Mouse (Mus musculus) limb, embryonic 10.5 days (tissue): ENCODE data around the gene Rnf150. TPM values are rescaled to one million over a fixed set of nuclear protein-coding genes. Genes with fewer than 3 reads are reported as not detected.

Experiments used
- DNase-seq: peaks from one replicate; pipeline ENCODE4 v3.0.0-alpha.2; 2017; ENCODE audit warnings: low spot score
- H3K27ac ChIP-seq: fragments of 300-500 bp; sonication (generic); 2 replicates; pipeline ENCODE4 v1.5.1; 2016; ENCODE audit warnings: mild to moderate bottlenecking
- H3K27me3 ChIP-seq: fragments of 300-500 bp; sonication (generic); 2 replicates; pipeline ENCODE4 v1.6.1; 2016; ENCODE audit warnings: low read depth, mild to moderate bottlenecking; ENCODE audit not compliant: poor library complexity, severe bottlenecking
- H3K36me3 ChIP-seq: fragments of 300-500 bp; sonication (generic); 2 replicates; pipeline ENCODE4 v1.6.1; 2016; ENCODE audit warnings: mild to moderate bottlenecking, moderate library complexity
- H3K4me1 ChIP-seq: fragments of 300-500 bp; sonication (generic); 2 replicates; pipeline ENCODE4 v1.6.1; 2016
- H3K4me3 ChIP-seq: fragments of 300-500 bp; sonication (generic); 2 replicates; pipeline ENCODE4 v1.5.1; 2016; ENCODE audit warnings: mild to moderate bottlenecking, moderate library complexity
- H3K9me3 ChIP-seq: fragments of 300-500 bp; sonication (generic); replicated peaks from 2 replicates; pipeline ENCODE4 v1.6.1; 2016; ENCODE audit warnings: mild to moderate bottlenecking
- WGBS: fragments of 180-500 bp; shearing (Covaris S2); methylation state at CpG from one replicate; pipeline ENCODE4 v1.1.7; 2016; 5-methylcytosine and 5-hydroxymethylcytosine counted together
- polyA plus RNA-seq: library from polyadenylated mRNA; unstranded; fragments of >200 nt; fragmentation: Nextera tagmentation; extraction: Ambion mirVana; gene quantifications from 2 replicates; pipeline ENCODE4 v1.2.1, GENCODE M21; 2016

The Rnf150 gene
- polyA plus RNA-seq, 1 experiment from 2014 or later, result 2.1 TPM

DNA sequence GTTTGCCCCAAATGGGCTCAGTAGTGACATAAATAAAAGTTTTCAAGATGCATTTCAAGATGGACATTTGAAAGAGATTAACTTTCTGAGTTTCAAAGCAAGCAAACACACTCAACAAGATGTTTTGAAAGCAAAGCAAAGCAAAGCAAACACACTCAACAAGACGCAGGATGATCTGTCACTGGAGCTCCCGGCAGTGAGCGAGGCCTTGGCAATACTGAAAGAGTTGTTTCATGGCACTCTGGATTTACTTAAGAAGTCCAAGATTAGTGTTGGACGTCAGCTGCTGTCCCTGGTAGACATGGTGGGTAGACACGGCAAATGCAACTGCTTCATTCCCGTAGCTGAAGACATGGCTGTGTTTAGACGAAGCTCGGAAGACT lies 35.3 kb downstream of the Rnf150 start:
- WGBS, result 90% methylated on average over 8 of the region's 8 CpGs
- H3K36me3 ChIP-seq, result no peaks in the 10 kb centered on the region
- H3K27me3 ChIP-seq, result no peaks in the 10 kb centered on the region
- no peak for DNase-seq
- no peaks in the 10 kb centered on the region for H3K9me3 ChIP-seq
- H3K4me1 ChIP-seq, result peaks cover 10% of the 10 kb centered on the region
- no peak overlapping the region for H3K4me3 ChIP-seq
- no peak overlapping the region for H3K27ac ChIP-seq

DNA sequence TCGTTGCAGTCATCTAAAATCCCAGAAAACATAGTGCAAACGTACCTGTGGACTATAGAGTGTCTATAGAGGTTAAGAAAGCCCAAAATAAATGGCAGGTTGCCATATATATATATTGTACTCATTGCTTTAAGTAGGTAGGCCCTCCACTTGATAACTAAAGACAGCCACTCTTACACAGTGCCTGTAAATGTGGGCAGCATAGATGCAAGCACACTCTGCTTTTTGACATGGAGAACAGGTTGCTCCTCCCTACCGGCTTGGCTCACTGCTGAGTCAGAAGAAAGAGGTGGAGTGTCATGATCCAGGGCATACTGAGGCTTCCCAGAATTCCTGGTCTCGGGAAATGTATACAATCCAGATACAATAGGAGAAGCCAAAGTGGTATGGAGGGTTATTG lies 37.8 kb downstream of the Rnf150 start:
- no peaks in the 10 kb centered on the region for H3K9me3 ChIP-seq
- no peak for DNase-seq
- H3K27me3 ChIP-seq, result no peaks in the 10 kb centered on the region
- H3K36me3 ChIP-seq, result no peaks in the 10 kb centered on the region
- H3K27ac ChIP-seq, result no peak overlapping the region
- WGBS, result 87% methylated on average over 4 of the region's 4 CpGs
- H3K4me1 ChIP-seq, result peaks cover 6% of the 10 kb centered on the region; the same call in 1 of the 2 replicates
- no peak overlapping the region for H3K4me3 ChIP-seq

DNA sequence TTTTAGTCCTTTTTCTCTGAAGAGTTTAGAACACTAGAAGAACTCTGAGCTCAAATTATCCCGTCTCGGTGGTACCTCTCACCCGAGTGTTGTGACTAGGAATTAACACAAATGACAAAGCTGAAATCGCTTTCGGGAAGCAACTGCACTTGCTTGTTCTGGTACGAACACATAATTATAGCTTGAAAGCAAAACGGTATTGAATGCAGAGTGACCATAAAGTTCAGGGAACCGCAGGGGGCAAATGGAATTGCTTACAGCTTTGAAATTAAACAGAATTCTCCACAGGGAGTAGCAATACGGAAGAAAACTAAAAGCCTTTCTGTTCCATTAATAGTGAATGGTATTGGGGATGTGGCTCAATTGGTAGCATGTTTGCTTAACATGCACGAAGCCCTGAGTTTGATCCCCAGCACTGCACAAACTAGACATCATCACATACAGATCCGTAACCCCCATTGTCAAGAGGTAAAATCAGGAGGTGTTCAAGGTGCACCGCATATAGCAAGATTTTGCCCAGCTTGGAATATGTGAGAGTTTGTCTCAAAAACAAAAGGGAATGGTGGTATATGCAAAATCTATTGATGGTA lies 38.5 kb downstream of the Rnf150 start:
- no peaks in the 10 kb centered on the region for H3K9me3 ChIP-seq
- 79% methylated on average over 12 of the region's 12 CpGs for whole genome bisulfite sequencing
- DNase-seq, result no peak

DNA sequence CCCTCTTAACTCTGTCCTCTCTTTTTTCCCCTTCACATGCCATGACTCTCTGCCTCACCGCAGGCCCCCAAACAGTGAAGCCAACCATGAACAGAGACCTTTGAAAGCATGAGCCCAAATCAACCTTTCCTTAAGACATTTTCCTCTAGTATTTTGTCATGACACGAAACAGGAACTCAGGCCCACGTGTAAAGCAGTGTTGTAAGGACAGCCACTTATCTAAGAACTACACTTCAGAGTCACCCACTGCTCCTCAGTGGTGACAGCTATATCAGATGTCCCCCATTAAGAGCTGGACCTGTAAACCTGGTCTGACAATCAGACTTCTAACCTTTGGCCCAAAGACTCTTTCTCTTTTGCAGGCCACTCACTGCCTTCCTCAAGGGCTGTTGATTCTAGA lies 40.3 kb downstream of the Rnf150 start:
- H3K36me3 ChIP-seq, result no peaks in the 10 kb centered on the region
- H3K9me3 ChIP-seq, result no peaks in the 10 kb centered on the region
- H3K27ac ChIP-seq, result no peak overlapping the region
- H3K27me3 ChIP-seq, result no peaks in the 10 kb centered on the region
- no peak for DNase-seq
- H3K4me3 ChIP-seq, result no peak overlapping the region
- peaks cover 6% of the 10 kb centered on the region; the same call in 1 of the 2 replicates for H3K4me1 ChIP-seq
- WGBS, result 72% methylated on average over 3 of the region's 3 CpGs

More for the DNA sequence above, 38.5 kb downstream of the Rnf150 start:
- no peaks in the 10 kb centered on the region for H3K27me3 ChIP-seq
- H3K27ac ChIP-seq, result no peak overlapping the region
- H3K36me3 ChIP-seq, result no peaks in the 10 kb centered on the region
- H3K4me1 ChIP-seq, result peaks cover 6% of the 10 kb centered on the region; the same call in 1 of the 2 replicates
- H3K4me3 ChIP-seq, result no peak overlapping the region

DNA sequence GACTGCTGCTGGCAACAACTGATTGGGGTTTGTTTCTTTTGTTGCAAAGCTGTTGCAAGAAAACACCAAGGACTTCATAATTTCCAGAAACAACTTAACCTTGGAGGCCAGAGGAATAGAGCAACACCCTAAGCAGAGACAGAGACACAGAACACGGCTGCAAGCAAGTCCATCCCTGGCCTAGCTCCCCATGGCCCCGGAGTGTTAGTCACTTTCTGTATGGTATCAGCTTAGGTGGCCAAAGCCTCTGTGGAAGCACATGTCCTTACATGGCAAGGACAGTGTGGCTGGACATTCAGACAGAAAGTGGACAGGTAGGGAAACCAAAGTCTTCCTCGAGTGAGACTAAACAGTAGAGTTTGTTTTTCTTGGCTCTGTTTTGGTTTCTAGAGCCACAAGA lies 44.1 kb downstream of the Rnf150 start:
- H3K9me3 ChIP-seq, result no peaks in the 10 kb centered on the region
- H3K27me3 ChIP-seq, result no peaks in the 10 kb centered on the region
- H3K4me3 ChIP-seq, result no peak overlapping the region
- peaks cover 6% of the 10 kb centered on the region; the same call in 1 of the 2 replicates for H3K4me1 ChIP-seq
- WGBS, result 88% methylated on average over 3 of the region's 3 CpGs
- no peak for DNase-seq
- H3K27ac ChIP-seq, result no peak overlapping the region
- no peaks in the 10 kb centered on the region for H3K36me3 ChIP-seq

DNA sequence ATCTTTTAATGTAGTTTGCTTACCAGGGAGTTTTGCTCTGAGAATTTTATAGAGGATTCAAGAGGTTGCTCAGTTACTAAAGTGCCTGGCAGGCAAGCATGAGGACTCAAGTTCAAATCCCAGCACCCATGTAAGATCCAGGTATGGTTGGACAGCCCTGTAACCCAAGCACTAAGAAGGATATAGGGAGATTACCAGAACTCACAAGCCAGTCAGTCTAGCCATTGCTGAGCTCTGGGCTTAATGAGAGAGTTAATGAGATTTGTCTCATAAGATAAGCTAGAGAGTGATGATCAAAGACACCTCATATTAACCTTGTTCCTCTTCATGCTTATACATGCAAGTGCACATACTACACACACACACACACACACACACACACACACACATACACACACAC lies 48.3 kb downstream of the Rnf150 start:
- Histone ChIP-seq H3K27ac (no peak overlapping the region), H3K27me3 (no peaks in the 10 kb centered on the region), H3K36me3 (no peaks in the 10 kb centered on the region), H3K4me3 (no peak overlapping the region), H3K4me1 (0 out of 2 replicates have a peak, but pooled peaks cover 4% of the 10 kb centered on the region), H3K9me3 (no peaks in the 10 kb centered on the region)
- no peak for DNase-seq

DNA sequence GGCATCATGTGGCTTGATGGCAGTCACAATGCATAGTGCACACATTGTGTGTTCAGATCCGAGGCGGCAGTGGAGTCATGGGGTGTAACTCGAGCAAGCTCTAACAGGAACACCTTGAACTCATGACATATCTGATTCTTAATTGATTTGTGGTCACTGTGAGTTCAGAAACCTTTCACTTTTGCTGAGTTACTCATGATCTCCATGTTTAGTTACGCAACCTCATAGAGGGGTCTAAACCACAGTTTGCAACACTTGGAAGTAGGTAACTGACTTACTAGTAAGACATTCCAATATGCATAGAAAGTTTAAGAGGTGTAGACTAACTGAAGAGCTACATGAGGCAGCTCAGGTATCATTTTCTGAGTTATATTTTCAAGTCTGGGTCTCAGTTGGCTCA lies 49.1 kb downstream of the Rnf150 start:
- DNase-seq, result no peak
- no peaks in the 10 kb centered on the region for H3K9me3 ChIP-seq
- no peaks in the 10 kb centered on the region for H3K27me3 ChIP-seq
- H3K4me3 ChIP-seq, result no peak overlapping the region
- H3K36me3 ChIP-seq, result no peaks in the 10 kb centered on the region
- no peak overlapping the region for H3K27ac ChIP-seq
- 0 out of 2 replicates have a peak, but pooled peaks cover 4% of the 10 kb centered on the region for H3K4me1 ChIP-seq
- WGBS, result 86% methylated on average over 4 of the region's 4 CpGs

DNA sequence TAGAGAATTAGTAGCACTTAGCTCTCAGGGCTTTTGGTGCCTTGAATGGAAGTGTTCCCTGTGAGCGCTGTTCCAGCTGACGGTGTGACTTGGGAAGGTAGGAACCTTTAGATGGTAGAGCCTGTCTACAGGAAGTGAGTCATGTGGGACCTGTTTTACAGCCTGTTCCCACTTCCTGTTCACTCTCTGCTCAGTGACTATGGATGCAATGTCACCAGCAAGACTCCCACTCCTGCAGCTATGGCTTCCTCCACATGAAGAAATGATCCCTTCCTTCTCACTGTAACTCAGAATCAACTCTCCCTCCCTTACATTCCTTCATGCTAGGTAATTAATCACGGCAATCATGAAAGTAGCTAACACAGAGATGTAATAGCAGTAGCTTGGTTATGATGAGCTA lies 51.4 kb downstream of the Rnf150 start:
- 94% methylated on average over 3 of the region's 3 CpGs for WGBS
- H3K27ac ChIP-seq, result no peak overlapping the region

DNA sequence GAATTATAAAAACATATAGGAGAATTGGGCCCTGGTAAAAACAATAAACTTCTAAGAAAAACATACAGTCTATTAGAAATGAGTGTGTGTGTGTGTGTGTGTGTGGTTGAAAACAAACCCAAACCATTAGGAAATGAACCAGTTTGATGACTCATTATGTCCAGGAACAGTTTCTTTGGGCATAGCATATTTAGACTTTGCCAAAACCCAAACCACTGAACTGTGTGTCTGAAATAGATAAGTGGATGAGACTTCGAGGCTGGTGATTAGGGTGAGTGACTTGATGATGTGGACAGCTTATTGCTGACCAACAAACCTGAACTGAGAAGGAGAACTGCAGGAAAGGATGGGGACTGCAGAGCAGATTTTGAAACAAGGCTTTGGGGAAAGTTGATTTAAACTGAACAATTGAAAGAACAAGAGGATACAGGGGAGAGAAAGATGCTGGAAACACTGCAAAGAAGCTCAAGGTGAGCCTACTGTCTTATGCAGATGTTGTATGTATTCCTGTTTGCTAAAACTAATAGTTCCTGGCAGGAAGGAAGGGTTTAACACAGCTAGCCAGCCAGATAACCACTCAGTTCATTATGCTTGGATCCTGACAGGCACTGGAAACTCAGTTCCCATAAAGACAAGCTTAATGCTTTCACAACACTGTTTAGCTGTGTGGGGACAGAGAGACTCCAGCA lies 53.8 kb downstream of the Rnf150 start:
- peaks cover 16% of the 10 kb centered on the region for H3K4me1 ChIP-seq
- no peaks in the 10 kb centered on the region for H3K9me3 ChIP-seq
- H3K27ac ChIP-seq, result no peak overlapping the region
- no peaks in the 10 kb centered on the region for H3K36me3 ChIP-seq
- H3K4me3 ChIP-seq, result no peak overlapping the region
- H3K27me3 ChIP-seq, result no peaks in the 10 kb centered on the region
- no peak for DNase-seq
- WGBS, result 85% methylated on average over 1 of the region's 1 CpGs

More for the DNA sequence above, 51.4 kb downstream of the Rnf150 start:
- Histone ChIP-seq H3K36me3 (no peaks in the 10 kb centered on the region), H3K27me3 (no peaks in the 10 kb centered on the region), H3K4me1 (peaks cover 12% of the 10 kb centered on the region), H3K4me3 (no peak overlapping the region), H3K9me3 (no peaks in the 10 kb centered on the region)
- DNase-seq, result no peak

DNA sequence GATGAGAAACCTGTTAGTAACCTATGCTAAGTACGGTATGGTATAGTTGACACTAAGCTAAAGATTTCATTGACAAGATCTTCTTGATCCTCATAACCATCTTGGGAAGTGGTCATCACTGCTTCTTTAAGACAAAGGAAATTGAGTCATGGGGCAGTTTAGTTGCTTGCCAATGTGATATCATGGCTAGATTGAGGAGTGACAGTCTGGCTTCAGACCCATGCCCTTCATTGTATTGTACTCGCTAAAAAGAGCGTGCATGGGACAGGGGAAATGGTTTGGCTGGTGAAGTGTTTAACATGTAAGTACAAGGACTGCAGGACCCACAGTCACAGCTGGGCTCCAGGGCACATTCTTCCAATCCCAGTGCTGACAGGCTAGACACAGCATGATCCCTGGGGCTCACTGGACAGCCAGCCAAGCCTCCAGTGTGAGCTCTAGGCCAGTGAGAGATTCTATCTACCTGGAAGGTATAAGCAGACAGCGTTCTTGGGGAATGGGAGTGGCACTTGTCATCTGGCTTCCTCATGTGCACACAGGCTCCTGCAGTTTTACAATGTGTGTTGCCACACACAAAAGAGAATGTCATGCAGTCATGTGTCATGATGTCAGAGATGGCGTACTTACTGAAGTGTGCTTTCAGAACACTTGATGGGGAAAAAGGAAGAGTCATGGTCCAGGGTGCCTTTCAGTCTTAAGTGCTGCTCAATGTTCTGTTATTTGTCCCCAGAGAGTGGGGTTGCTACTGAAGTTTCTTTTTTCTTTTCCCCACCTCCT lies 54.6 kb downstream of the Rnf150 start:
- Histone ChIP-seq H3K9me3 (no peaks in the 10 kb centered on the region), H3K4me3 (no peak overlapping the region), H3K27me3 (no peaks in the 10 kb centered on the region), H3K27ac (no peak overlapping the region), H3K4me1 (peaks cover 16% of the 10 kb centered on the region), H3K36me3 (no peaks in the 10 kb centered on the region)
- 84% methylated on average over 5 of the region's 5 CpGs for WGBS
- DNase-seq, result no peak

DNA sequence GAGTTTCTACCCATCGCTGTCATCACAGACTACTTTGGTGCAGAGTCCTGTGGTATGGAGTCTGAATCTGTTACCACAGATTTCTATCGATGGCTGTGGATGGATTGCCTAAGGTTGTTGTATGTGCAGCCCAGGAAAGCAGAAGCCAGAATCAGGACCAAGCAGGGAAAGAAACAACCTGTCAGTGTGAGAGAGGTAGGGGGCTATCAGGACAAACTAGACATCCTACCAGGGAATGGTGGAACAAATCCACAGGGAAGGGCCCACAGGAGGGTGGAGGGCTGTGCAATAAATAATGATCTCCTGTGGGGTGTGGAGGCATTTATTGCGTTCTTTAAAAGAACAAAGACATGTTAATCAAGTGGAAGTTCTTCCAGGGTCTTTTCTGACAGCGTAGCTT lies 56.5 kb downstream of the Rnf150 start:
- Histone ChIP-seq H3K4me3 (no peak overlapping the region), H3K9me3 (no peaks in the 10 kb centered on the region), H3K27me3 (no peaks in the 10 kb centered on the region), H3K4me1 (peaks cover 12% of the 10 kb centered on the region), H3K36me3 (no peaks in the 10 kb centered on the region), H3K27ac (no peak overlapping the region)
- WGBS, result 66% methylated on average over 4 of the region's 4 CpGs
- DNase-seq, result no peak

DNA sequence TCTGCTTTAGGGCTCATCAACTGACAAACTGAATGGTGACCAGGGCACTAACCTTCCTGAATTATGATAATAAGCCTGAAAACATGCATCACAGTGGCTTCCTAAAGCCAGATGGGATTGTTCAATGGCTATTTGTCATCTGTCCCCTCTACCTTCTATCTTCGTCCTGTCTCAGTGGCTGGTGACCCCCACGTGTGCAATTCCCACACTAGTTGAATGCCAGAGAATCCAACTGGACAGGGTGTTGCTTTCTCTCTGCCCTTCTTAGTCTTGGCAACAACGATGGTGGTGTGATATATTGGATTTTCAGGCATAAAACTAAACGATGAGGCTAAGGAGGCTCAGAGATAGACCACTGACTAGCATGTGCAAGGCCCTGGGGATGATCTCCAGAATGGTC lies 57.0 kb downstream of the Rnf150 start:
- 64% methylated on average over 4 of the region's 4 CpGs for WGBS
- H3K9me3 ChIP-seq, result no peaks in the 10 kb centered on the region
- DNase-seq, result no peak
- no peak overlapping the region for H3K4me3 ChIP-seq
- H3K36me3 ChIP-seq, result no peaks in the 10 kb centered on the region
- peaks cover 11% of the 10 kb centered on the region for H3K4me1 ChIP-seq
- H3K27ac ChIP-seq, result no peak overlapping the region
- H3K27me3 ChIP-seq, result no peaks in the 10 kb centered on the region

DNA sequence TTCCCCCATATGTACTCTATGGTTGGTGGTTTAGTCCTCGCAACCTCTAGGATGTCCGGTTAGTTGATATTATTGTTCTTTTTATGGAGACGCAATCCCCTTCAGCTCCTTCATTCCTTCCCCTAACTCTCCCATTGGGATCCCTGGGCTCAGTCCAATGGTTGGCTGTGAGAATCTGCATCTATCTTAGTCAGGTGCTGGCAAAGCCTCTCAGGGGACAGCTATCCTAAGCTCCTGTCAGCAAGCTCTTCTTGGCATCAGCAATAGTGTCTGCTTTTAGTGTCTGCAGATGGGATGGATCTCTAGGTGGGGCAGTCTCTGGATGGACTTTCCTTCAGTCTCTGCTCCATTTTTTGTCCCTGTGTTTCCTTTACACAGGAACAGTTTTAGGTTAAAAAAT lies 62.1 kb downstream of the Rnf150 start:
- Histone ChIP-seq H3K27ac (no peak overlapping the region), H3K4me3 (no peak overlapping the region), H3K36me3 (no peaks in the 10 kb centered on the region), H3K9me3 (no peaks in the 10 kb centered on the region), H3K27me3 (no peaks in the 10 kb centered on the region), H3K4me1 (no peaks in the 10 kb centered on the region)
- no peak for DNase-seq
- 96% methylated on average over 3 of the region's 3 CpGs for WGBS
